Mouse (Mus musculus): Measurements from ENCODE around the gene Stx12.

Gene Stx12

GRCm38 (mm10) chr4:132864856-132865255 lies 19.5 kb downstream of the Stx12 start:
- no peak for DNase-seq (ENCODE audit: extremely low spot score, low spot score)

DNA sequence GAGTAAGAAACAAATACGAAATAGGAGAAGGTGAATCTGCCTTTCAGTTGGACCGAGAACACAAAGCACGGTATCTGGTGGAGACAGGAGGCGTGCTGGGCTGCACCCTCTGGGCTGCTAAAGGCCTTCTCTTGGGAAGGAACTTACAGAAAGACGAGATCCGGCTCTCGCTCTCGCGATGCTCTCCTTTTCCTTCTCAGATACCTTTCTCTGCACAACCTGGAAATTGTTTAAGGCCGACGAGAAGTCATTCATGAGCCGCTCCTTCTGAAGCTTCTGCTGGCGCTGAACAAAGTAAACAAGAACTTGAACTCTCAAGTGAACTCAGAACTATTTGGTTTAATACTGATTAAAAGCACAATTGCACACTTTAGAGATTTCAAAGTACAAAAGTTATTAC lies 21.3 kb downstream of the Stx12 start:
- DNase-seq (ENCODE audit: extremely low spot score, low spot score): no peak

GRCm38 (mm10) chr4:132860880-132861279 lies 23.4 kb downstream of the Stx12 start:
- DNase-seq (ENCODE audit: extremely low spot score, low spot score): no peak

GRCm38 (mm10) chr4:132843705-132844071 lies 40.6 kb downstream of the Stx12 start:
- no peak for DNase-seq (ENCODE audit: extremely low spot score, low spot score)

GRCm38 (mm10) chr4:132842970-132843704 lies 41.2 kb downstream of the Stx12 start, which contains the start of gene Ppp1r8:
Gene Ppp1r8 (minus strand): TSS chr4:132843169.
- DNase-seq (ENCODE audit: extremely low spot score, low spot score): peak; percentile 91

- DNase-seq (ENCODE audit: extremely low spot score, low spot score): peak; percentile 57
Measured at GRCm38 (mm10) chr4:132842281-132842906, 41.9 kb downstream of the Stx12 start.

GRCm38 (mm10) chr4:132841493-132841892 lies 42.8 kb downstream of the Stx12 start:
- no peak for DNase-seq (ENCODE audit: extremely low spot score, low spot score)

DNA sequence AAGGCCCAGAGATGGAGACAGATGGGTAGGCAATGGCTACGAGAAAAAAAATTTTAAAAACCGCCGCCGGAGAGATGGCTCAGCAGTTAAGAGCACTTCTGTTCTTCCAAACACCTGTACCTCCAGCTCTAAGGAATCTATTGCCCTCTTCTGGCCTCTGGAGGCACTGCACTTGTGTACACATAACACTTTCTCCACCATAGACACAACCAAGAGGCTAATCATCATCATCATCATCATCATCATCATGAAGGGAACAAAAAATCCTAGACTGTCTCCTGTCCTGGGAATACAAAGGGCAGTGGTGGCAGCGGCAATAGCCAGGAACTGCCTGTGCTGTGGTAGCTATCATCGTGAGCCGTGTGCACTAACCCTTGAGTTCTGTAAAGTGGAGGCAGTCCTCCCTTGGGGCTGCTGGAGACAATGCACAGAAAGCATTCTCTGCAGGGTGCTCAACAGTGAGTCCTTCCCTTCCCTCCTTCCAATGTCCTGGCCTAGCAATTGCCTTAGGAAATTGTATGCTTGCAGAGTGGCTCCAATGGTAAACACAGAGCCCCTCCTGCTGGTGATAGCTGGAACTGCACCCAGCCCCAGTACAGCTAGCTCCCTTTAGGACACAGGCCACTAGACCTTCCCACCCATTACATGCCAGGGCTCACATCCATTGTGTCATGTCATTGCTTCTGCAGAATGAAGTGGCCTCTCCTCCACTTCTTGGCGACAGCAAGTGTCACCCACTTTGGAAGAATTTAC lies 60.5 kb downstream of the Stx12 start:
- DNase-seq (ENCODE audit: extremely low spot score, low spot score): peak; percentile 74

GRCm38 (mm10) chr4:132818442-132818841 lies 65.9 kb downstream of the Stx12 start:
- DNase-seq (ENCODE audit: extremely low spot score, low spot score): no peak

DNA sequence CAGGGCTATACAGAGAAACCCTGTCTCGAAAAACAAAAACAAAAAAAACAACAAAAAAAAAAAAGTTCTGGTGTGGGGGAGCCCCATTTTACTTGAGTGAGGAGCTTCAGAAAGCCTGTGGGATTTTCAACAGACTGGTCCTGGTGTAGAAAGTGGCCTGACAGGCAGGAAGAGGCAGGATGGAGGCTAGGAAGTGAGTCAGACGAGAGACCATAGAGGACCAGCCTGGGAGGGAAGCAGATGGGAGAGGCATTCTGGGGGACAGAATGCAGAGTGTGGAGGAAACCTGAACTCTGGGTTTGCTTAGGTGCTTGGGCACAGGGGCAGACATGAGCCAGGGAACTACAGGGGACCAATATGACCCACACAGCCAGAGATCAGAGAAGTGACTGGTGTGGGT lies 67.5 kb downstream of the Stx12 start:
- no peak for DNase-seq (ENCODE audit: extremely low spot score, low spot score)

DNA sequence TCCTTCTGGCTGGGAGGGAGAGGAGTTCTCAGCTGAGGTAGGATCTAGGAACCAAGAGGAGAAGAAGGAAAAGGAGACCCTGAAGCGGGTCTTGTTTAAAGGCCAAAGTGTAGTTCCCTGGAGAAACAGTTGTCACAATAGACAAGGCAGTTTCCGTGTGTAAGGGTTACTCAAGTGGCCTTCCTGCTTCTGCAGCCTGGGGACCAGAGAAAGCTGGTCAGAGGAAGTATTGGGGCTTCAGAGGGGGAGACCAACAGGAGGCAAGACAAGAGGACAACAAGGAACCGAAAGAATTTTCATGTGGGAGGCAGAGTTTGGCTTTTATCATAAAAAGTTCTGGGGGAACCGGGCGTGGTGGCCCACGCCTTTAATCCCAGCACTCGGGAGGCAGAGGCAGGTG lies 67.9 kb downstream of the Stx12 start:
- DNase-seq (ENCODE audit: extremely low spot score, low spot score): no peak

- DNase-seq (ENCODE audit: extremely low spot score, low spot score): no peak
Measured at GRCm38 (mm10) chr4:132809621-132810020, 74.7 kb downstream of the Stx12 start.

- DNase-seq (ENCODE audit: extremely low spot score, low spot score): no peak
Measured at GRCm38 (mm10) chr4:132807771-132808641, 76.3 kb downstream of the Stx12 start.

DNA sequence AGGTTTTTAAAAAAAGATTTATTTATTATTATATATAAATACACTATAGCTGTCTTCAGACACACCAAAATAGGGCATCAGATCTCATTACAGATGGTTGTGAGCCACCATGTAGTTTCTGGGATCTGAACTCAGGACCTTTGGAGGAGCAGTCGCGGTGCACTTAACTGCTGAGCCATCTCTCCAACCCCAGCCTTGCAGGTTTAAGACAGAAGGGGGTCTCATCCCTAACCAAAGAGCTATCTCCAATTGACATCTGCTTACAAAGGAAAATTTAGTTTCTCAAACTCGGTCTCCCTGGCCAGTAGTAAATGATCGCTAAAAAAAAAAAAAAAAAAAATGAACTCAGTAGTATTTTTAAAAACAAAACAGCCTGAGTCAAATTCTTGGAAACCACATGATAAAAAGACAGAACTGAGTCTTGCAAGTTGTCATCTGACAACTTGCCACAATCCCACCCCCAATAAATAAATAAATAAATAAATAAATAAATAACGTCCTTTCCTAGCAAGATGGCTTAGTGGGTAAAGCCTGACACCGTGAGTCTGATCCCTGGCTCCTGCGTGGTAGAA lies 77.6 kb downstream of the Stx12 start:
- no peak for DNase-seq (ENCODE audit: extremely low spot score, low spot score)

- no peak for DNase-seq (ENCODE audit: extremely low spot score, low spot score)
Measured at GRCm38 (mm10) chr4:132805599-132806197, 78.6 kb downstream of the Stx12 start.

GRCm38 (mm10) chr4:132805146-132805545 lies 79.2 kb downstream of the Stx12 start:
- DNase-seq (ENCODE audit: extremely low spot score, low spot score): no peak

- no peak for DNase-seq (ENCODE audit: extremely low spot score, low spot score)
Measured at GRCm38 (mm10) chr4:132804331-132804730, 80.0 kb downstream of the Stx12 start.

GRCm38 (mm10) chr4:132803876-132804275 lies 80.4 kb downstream of the Stx12 start:
- no peak for DNase-seq (ENCODE audit: extremely low spot score, low spot score)

Measured in neural tube, embryonic 10.5 days (tissue).